Mouse (Mus musculus) adrenal gland (tissue): ENCODE data around the gene Micall2.
"Not testable (repeated sequence)": the region's sequence is repeated elsewhere in the genome, so short reads cannot be mapped to it uniquely, and the experiment has no call there.

Source experiments
- intact Hi-C: fragments of 180-260 bp; cut with DNase I; formaldehyde crosslinking; loops from one replicate; pipeline ENCODE4 v1.15.1; 2025

Micall2 gene

DNA sequence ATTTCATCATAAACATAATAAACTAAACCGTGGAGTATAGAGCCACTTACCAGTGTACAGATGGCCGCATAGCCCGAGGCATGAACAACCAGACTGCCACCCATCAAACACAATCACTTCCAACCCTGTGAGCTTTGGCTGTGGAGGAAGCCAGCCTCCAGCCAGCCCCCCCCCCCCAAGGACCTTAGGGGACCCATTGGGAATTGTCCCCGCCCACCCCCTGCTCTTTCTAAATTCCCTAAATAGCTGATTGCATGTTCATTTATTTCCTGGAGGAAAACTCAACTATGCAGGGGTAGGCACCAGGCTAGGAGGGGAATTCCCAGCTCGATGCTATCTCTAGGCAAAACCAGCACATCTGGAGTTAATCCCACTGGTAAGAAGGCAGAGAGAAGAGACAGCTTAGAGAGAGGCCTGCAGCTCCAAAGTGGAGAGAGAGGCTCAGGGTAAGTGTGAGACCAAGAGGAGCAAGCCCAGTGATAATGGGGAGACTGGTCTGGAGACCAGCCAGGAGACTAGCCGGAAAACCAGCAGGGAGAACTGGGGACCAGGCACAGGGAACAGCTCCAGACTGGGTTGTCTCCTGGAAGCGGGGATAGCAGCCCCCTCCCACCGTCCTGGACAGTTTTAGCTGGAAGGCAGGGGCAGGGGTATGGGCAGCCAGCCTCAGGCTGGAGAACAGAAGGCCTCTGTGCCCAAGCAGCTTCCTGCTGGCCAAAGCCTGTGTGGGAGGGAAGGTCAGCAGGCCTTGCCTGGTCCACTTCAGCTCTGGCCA, 5.2 kb downstream of the Micall2 start:
- intact Hi-C loops, result no loop called here

DNA sequence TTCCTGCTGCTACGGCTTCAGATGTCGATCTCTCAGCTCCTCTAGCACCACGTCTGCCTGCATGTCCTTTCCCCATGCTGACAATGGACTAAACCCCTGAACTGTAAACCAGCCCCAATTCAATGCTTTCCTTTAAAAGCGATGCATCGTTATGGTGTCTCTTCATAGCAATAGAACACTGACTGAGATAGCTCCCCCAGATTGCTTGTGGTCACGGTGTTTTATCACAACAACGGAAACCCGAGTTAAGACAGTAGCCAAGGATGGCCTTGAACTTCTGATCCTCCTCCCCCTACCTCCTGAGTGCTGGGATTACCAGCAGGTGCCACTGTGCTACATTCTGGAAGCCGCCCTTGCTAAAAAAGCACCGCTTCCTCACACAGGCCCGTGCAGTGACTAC, 8.9 kb downstream of the Micall2 start:
- intact Hi-C loops, result no loop called here

DNA sequence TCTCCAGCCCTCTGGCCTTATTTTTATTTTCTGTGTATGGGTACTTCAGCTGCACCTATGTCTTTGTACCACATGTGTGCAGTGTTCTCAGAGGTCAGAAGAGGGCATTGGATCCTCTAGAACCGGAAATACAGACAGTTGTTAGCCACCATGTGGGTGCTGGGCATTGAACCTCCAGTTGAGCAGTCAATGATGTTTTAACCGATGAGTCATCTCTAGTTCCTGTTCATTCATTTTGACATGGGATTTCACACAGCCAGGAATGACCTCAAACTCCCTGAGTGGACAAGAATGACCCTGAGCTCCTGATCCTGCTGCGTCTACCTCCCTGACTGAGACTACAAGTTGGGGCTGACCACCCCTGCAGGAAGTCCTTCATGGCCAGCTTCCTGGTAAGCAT, 9.9 kb downstream of the Micall2 start:
- intact Hi-C loops, result no loop called here

DNA sequence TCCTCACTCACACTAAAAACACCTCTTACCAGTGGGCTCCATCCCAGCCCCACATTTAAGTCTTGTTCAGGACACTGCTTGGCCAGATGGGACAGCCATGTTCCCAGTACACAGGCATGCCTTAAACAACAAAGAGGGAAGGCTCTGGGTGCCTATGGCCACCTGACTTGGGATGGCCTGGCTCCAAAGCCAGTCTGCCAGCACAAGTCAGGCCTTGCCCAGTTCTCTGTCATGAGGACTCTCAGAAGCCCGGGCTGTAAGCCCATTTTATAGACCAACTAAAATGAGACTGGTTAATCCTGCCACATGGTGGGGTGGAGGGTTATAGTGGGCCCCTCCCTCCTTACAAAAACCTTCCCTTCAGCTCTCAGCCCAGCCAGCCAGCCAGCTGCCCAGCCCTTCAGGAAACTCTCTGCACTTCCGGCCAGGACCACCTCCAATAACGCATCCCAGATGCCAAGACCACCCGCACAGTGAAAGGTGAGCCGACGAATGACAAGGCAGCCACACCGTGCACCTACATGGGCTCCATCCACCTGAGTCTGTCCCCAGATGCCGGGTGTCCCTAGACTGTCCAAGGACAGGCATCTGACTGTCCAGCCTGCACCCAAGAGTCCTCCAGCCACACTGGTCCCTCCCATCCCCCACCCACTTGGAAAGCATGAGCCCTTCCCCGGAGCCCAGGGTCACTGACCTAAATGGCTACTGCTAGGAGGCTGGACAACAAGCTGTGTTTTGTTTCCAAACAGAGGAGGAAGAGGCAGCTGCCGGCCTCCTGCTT, 11.6 kb downstream of the Micall2 start:
- intact Hi-C loops, result no loop called here

DNA sequence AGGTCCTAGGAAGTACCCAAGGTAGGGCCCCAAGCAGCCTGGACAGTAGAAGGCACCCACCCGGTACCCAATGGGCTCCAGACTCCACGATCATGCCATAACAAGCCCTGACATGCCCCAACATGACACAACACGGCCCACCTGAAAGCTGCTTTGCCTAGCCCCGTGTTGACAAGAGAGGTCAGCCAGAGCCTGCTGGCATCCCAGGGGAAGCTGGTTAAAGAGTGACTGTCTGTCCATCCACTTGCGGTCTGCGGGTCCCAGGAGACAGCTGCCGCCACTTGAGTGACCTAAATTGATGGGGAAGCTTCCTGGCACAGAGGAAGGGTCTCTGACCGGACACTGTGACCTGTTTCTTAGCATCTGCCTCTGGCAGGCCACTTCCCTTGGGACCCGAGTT, 13.0 kb downstream of the Micall2 start:
- intact Hi-C loops, result no loop called here

DNA sequence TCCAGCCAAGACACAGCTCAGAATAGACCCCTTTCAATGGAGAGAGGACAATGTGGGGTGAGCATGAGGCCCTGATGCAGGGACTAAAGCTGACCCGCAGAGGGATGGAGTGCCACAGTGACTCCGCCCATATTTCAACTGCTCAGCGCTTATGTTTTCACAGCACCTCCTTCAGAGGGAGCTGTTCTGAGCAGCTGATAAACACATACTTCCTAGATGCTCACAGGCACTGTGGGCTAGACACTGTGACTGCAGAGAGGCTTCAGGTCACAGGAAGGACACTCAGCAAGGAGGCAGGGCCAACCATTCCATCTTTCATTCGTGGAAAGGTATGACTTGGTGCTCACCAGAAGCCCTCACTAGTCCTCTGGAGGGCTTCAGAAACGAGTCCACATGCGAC, 13.4 kb downstream of the Micall2 start:
- intact Hi-C loops, result no loop called here

DNA sequence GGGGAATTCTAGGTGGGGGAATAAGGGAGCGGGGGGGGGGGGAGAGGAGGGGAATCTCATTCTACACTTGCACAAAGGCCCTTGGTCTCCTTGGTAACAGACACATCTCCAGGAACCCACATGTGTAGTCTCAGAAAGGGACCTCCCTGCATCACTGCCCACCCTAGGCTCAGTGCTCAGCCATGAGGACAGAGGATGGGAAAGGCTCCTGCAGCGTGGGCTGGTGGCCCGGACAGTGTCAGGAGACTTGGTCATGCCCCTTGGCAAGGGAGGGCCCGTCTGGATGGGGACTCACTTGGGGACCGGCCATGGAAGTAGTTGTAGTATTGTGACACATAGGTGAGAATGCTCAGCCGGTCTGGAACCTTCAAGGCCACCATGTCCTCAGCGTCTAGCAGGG, 17.2 kb downstream of the Micall2 start:
- intact Hi-C loops, result no loop called here

DNA sequence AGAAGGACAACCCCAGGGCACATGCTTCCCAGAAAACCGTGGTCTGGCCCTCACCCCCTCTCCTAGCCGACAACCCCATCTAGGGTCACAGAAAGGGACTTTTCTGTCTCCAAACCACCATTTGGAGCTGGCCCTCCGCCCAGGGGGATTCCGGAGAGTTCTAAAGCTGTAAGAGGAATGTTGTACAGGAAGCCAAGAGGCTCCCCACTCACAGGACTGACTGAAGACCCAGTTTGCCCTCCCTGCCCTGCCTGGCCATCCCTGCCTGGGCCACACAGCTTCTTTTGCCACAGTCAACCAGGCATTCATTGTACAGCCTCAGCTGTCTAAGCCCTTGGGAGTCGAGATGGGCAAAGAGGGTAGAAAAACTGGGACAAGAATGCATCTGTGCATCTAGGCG, 17.6 kb downstream of the Micall2 start:
- intact Hi-C loops, result no loop called here

DNA sequence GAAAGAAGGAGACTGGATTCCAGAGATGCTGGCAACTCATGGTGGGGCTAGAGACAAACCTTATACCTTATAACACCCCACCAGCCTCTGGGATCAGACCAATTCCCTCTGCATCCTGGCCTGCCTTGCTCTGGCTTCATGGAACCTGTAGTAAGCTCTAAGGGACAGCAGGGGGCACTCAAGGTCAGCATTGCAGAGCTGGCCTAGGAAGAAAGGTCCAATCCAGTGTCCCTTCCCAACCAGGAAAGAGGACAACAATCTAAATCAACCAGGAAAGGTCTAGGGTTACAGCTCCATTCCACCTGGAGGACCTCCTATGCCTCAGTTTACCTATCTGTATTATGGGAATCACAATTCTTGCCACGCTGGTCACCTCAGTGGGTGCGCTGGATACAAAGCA, 18.4 kb downstream of the Micall2 start:
- intact Hi-C loops, result loop anchor here (2.0 kb wide), 1 partner anchor 33 kb away; no protein-coding TSS in a partner anchor

DNA sequence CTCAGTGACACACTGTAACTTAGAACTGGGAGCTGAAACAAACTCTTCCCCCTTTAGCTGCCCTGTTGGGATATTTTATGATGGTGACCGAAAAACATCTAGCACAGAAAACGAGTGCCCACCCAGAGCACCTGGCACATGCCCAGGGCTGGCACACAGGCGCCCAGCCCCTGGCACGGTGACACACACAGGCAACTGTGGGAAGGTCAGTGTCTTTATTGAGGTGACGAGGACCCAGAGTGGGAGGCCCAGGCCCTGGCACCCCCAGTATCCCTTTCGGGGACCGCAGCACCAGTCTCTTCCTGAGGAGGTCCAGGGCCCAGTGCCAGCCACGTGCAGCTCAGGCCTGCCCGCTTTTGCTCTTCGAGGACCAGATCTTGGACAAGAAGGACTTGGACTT, 29.6 kb downstream of the Micall2 start:
- intact Hi-C loops, result no loop called here

DNA sequence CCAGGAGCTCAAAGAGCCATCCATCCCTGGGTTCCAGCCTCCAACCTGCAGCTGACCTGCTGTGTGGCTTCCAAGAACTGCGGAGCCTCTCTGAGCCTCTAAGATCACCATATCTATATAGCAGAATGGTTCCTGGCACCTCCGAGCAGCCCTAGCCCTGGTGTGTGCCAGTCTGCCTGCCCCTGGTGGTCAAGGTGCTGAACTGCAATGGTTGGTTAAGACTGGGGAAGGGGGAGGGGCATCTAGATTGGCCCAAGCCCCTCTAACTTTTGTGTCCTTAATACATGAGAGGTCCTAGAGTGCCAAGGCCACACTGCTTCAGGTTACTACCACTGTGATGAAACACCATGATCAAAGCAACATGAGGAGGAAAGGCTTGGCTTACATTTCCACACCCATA, 33.2 kb downstream of the Micall2 start:
- intact Hi-C loops, result no loop called here

DNA sequence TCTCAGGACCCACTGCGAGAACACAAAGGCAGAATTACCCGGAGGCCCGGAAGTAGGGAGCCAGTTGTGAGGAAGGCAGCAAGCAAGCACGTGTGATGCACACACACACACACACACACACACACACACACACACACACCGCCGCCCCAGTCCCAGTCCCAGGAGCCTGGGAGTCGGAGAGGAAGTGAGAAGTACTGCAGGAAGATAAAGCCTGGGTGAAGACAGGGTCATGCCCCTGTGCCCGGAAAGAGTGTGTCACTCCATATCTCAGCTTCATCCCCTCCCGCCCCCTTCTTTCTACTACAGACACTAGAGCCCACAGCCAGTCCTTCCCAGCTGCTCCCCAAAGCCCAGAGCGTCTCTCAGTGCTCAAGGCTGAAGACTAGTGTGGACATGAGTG, 33.9 kb downstream of the Micall2 start:
- intact Hi-C loops, result no loop called here

DNA sequence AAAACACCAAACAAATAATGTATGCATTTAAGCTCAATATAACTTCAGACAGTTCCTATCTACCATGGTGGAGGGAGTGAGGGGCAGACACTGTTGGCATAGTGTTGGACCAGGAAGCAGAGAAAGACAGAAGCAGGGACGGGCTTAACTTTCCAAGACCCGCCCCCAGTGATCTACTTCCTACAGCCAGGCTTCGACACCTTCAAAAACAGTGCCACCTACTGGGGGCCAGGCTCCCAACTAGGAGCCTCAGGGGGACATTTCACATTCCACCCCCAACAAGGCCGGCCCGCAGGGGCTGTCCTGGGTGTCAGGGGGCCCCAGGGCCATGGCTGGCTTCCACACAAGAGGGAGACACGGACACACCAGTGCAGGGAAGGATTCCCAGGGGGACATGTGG, 39.2 kb downstream of the Micall2 start:
- intact Hi-C loops, result no loop called here

DNA sequence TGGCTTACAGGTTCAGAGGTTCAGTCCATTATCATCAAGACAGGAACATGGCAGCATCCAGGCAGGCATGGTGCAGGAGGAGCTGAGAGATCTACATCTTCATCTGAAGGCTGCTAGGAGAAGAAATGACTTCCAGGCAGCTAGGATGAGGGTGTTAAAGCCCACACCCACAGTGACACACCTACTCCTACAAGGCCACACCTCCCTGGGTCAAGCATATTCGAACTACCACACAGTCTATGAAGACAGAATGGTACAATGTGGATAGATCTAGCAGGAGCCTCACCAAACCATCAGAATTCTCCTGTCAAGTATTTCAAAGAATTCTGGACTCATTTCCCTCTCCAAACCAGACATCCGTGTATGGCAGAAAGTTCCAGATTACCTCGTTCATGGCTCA, 40.3 kb downstream of the Micall2 start:
- intact Hi-C loops, result not testable (repeated sequence)

DNA sequence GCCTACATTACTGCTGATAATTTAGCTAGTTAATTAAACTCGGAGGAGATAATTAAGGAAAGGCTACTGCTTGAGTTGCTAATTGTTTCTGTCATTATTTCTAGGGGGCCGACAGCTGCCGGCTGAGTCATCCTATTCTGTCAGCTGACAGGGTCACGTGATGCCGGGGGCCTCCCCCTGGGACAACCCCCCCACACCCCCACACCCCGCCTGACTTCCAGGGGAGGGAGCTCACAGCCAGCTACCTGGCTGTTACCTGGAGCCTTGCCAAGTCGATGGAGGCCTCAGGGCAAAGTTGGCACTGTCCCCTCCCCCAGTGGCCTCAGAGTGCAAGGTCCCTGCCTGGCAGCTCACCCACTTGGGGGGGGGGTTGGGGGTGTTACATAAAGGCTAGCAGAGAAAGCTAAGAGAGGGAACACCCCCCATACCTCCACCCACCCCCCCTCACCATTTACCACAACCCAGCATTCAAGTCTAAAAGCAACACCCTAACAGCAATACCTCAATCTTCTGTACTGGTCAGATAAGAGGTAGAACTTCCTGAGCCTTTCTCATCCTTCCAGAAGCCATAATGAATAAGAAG, 41.1 kb downstream of the Micall2 start:
- intact Hi-C loops, result no loop called here

DNA sequence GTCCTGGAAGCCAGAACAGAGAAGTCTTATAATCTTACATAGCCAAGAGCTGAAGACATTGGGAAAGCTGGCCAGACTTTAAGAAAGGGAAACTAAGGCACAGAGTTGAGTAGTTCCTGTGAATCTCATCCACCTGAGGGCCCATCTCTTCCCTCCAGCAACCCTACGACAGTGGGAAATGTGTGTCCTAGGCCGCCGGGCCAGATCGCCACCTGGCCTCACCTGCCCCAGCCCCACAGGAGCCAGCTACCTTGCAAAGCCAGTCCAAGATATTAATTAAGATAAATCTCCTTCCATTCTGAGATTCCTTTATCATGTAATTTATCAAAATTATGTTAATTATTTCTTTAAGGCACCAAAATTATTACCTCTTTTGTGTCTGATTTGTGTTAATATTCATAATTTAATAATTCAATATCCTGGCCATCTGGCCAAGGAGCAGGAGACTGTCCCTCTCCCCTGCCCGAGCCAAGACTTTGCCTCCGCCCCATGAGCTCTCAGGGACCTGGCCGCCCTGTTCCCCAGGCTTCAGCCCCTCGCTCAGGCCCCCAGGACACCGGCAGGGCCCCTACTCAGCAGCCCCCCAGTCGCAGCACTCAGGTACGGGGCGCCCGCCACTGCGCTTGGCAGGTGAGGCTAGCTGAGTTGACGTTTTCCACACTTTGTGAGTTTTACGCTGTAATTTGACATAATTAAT, 41.7 kb downstream of the Micall2 start:
- intact Hi-C loops, result no loop called here

DNA sequence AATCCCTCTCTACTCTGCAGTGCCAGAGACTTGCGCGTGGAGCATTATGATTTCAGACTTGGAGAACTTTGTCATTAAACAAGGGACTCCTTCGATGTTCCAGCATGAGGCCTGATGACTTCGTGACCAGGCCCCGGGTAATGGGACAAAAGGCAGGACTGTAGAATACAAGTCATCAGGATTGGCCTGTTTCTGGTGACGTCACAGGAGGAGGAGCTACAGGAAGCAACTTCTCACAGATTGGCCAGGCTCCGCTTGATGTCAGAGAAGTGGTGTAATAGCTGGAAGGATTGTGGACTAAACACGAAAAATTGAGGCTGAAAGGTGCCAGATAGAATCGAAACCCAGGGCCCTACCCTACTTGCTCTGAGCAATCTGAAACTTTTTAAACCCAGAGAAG, 45.3 kb downstream of the Micall2 start:
- intact Hi-C loops, result no loop called here

DNA sequence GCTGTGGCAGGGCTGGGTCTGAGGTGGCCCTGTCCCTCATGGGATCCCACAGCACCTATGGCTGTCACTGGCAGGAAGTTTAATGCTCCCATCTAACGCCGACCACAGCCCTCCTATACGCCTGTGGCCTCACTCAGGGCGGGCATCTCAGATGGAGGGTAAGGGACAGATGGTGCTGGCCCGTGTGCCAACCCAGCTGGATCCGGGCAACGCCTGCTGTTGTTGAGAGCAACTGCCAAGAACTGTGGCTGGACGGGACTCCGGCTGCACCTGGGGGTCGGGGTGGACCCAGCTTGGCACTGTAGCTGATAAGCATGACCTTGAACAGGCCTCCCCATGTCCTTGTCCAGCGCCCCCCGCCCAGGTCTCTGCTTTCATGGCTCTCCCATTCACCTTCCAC, 47.8 kb downstream of the Micall2 start:
- intact Hi-C loops, result no loop called here

DNA sequence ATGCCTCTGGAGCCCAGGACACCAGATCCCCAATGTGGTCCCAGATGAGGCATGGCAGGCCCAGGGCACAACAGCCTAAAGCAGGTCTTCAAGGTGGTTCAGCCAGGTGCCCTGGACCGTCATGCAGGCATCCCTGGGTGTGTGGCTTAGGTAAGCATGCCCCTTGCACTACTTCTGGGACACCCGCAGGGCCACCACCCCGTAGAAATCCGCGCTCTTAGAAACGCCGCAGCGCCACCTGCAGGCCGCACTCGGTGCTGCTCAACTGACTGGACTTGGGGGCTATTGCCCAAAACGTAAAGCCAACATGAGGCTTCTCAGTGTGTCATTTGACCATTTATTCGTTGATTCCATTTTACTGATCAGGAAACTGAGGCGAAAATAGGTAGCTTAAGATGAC, 48.5 kb downstream of the Micall2 start:
- intact Hi-C loops, result no loop called here

DNA sequence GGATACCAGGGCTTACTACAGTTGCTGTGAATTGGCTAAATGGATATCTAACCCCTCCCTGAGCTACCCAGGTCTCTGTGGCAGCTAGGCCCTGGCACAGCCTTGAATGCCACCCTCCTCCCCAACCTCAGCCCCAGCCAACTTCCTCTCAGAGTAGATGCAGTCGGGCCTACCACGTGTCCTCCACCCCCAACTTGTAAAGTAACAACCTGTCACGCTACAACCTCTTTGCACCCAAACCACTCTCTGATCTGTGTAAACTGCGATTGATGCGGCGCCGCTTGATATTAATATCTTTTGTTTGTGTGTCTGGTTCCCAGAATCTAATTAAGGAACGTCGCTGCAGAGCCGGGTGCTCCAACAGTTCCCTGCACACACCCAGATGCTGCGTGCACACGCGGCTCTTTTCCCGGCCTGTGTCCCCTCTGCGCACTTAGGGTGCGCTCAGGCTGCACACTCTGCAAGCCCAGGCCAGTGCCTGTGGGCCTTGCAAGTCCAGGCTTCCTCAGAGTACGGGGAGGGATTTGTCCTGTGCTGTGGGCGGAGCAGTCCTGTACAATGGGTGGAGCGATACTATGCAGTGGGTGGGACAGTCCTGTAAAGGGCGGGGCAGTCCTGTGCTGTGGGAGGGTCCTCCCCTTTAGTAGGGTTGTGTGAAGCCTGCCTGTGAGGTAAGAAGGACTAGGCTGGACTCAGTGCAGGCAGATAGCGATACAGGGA, 49.4 kb downstream of the Micall2 start:
- intact Hi-C loops, result no loop called here

DNA sequence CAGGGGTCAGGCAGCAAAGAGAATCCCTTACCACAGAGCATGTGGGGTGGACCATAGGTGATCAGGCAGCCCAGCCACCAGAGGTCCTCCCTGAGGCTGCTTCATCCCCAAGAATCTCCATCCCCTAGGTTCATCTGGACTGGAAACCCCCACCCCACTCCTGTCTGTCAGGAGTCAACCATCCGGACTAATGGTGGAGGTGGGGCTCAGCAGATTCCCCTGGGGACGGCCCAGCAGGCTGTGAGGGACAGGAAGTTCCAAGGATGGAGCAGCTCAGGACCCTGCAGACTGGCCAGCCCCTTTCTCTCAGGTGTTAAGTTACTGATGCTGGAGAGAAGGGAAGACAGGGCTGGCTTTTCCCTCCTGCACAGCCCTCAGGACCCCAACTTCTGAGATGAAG, 52.9 kb downstream of the Micall2 start:
- intact Hi-C loops, result no loop called here
